Mouse (Mus musculus) megakaryocyte, embryonic 14.5 days (primary cell): ENCODE data around the gene Dok7.

Experiments used
- FLI1 ChIP-seq: IDR thresholded peaks from 2 replicates; pipeline ENCODE4 v1.6.1; 2012; ENCODE audit warnings: low read length, inconsistent platforms, mixed read lengths
- GATA1 ChIP-seq: IDR thresholded peaks from 3 replicates; pipeline ENCODE4 v1.6.1; 2012; ENCODE audit warnings: mixed read lengths, low read length, inconsistent platforms, borderline replicate concordance

DNA sequence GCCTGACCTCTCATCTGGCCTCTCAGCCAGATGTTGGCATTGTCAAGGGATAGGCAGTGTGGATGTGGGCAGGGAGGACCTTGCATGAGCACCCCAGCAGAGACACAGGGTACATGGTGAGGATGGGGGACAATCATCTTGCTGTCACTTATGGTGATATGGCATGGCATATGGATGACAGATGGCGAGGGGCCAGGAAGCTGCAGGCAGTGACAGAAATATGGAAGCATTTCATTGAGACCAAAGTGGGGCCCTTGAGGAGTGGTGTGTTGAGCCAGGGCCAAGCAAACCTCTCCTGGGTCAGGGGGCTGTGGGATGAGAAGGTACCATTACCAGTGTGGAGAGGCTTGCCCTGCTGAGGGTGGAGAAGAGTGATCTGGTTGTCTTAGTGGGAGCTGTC lies 19.8 kb downstream of the Dok7 start:
- TF ChIP-seq GATA1 (no peak), FLI1 (no peak)
